In genomic region chr6:142363019-142363576, GRCm38 (mm10) we compare ENCODE assay signal across 10 mouse cellular contexts. TPM values are rescaled to one million over a fixed set of nuclear protein-coding genes. Genes with fewer than 3 reads are reported as not detected.
DNase-seq lines count a peak whose midpoint lies in the region; ATAC-seq and TF ChIP-seq lines count a peak whose summit lies in the region.
"Had no signal": no experiment of that assay in that cellular context is flagged by ENCODE, and none has a peak within 500 bp of the region (broad histone marks: within the 10 kb centered on the region; RNA-seq: fewer than 3 reads in every experiment).

No protein-coding gene starts in this region.

- TF ChIP-seq CTCF in stomach, postnatal 0 days (IDR thresholded peaks at IDR 0.05; ENCODE audit: low read depth), result peak; percentile 62

- H3K9me3 ChIP-seq in hindbrain, embryonic 14.5 days (ENCODE audit: control insufficient read depth, low read length), result no peaks in the 10 kb centered on the region
- no peaks in the 10 kb centered on the region for H3K9me3 ChIP-seq in hindbrain, embryonic 13.5 days
- H3K9me3 ChIP-seq in intestine, embryonic 15.5 days, result no peaks in the 10 kb centered on the region
- no peaks in the 10 kb centered on the region for H3K9me3 ChIP-seq in stomach, postnatal 0 days (ENCODE audit: control insufficient read depth, low read length)
- H3K9me3 ChIP-seq: embryonic facial prominence, embryonic 13.5 days had no signal

- no peak overlapping the region for H3K27ac ChIP-seq in hindbrain, embryonic 14.5 days
- H3K27ac ChIP-seq in hindbrain, embryonic 13.5 days, result no peak overlapping the region
- no peak overlapping the region for H3K27ac ChIP-seq in intestine, embryonic 15.5 days
- no peak overlapping the region for H3K27ac ChIP-seq in stomach, postnatal 0 days (replicated peaks)
- H3K27ac ChIP-seq: embryonic facial prominence, embryonic 13.5 days had no signal

- H3K4me3 ChIP-seq in hindbrain, embryonic 14.5 days (replicated peaks; ENCODE audit: low read length), result no peak overlapping the region
- H3K4me3 ChIP-seq in hindbrain, embryonic 13.5 days, result no peak overlapping the region
- H3K4me3 ChIP-seq in intestine, embryonic 15.5 days (replicated peaks), result no peak overlapping the region
- H3K4me3 ChIP-seq in stomach, postnatal 0 days (ENCODE audit: low read depth, low read length), result no peak overlapping the region
- H3K4me3 ChIP-seq: embryonic facial prominence, embryonic 13.5 days had no signal

- H3K27me3 ChIP-seq in hindbrain, embryonic 14.5 days (ENCODE audit: control insufficient read depth, insufficient read depth, low read length), result no peaks in the 10 kb centered on the region
- no peaks in the 10 kb centered on the region for H3K27me3 ChIP-seq in hindbrain, embryonic 13.5 days
- no peaks in the 10 kb centered on the region for H3K27me3 ChIP-seq in intestine, embryonic 15.5 days (replicated peaks)
- no peaks in the 10 kb centered on the region for H3K27me3 ChIP-seq in stomach, postnatal 0 days (ENCODE audit: control insufficient read depth, insufficient read depth, low read length)
- H3K27me3 ChIP-seq: embryonic facial prominence, embryonic 13.5 days had no signal

- 73% methylated on average over 9 of the region's 9 CpGs for WGBS in hindbrain, embryonic 14.5 days
- 79% methylated on average over 9 of the region's 9 CpGs for WGBS in hindbrain, embryonic 13.5 days
- 67% methylated on average over 9 of the region's 9 CpGs for WGBS in intestine, embryonic 15.5 days
- WGBS in stomach, postnatal 0 days, result 65% methylated on average over 9 of the region's 9 CpGs

- no peak for ATAC-seq in hindbrain, embryonic 14.5 days (ENCODE audit: low FRiP score)
- no peak for ATAC-seq in hindbrain, embryonic 13.5 days (ENCODE audit: low FRiP score)
- ATAC-seq in intestine, embryonic 15.5 days, result peak; percentile 51
- ATAC-seq in stomach, postnatal 0 days (ENCODE audit: low FRiP score, low TSS enrichment), result peak; percentile 46; the same call in 1 of the 2 replicates

- H3K4me2 ChIP-seq in hindbrain, embryonic 14.5 days (replicated peaks), result no peak overlapping the region
- no peak overlapping the region for H3K4me2 ChIP-seq in hindbrain, embryonic 13.5 days
- H3K4me2 ChIP-seq in intestine, embryonic 15.5 days (replicated peaks), result no peak overlapping the region
- no peak overlapping the region for H3K4me2 ChIP-seq in stomach, postnatal 0 days (replicated peaks; ENCODE audit: low read depth)
- H3K4me2 ChIP-seq: embryonic facial prominence, embryonic 13.5 days had no signal

- no peak overlapping the region for H3K9ac ChIP-seq in hindbrain, embryonic 14.5 days
- H3K9ac ChIP-seq in hindbrain, embryonic 13.5 days, result no peak overlapping the region
- H3K9ac ChIP-seq in intestine, embryonic 15.5 days, result no peak overlapping the region
- no peak overlapping the region for H3K9ac ChIP-seq in stomach, postnatal 0 days (ENCODE audit: low read length)
- H3K9ac ChIP-seq: embryonic facial prominence, embryonic 13.5 days had no signal

- H3K36me3 ChIP-seq in hindbrain, embryonic 14.5 days (replicated peaks; ENCODE audit: control insufficient read depth, insufficient read depth), result peaks cover 96% of the 10 kb centered on the region
- H3K36me3 ChIP-seq in hindbrain, embryonic 13.5 days, result peaks cover 89% of the 10 kb centered on the region
- peaks cover 14% of the 10 kb centered on the region for H3K36me3 ChIP-seq in intestine, embryonic 15.5 days
- H3K36me3 ChIP-seq in stomach, postnatal 0 days (ENCODE audit: control insufficient read depth, insufficient read depth, low read length), result peaks cover 21% of the 10 kb centered on the region; the same call in 1 of the 2 replicates

- no peak for TF ChIP-seq EP300 in stomach, postnatal 0 days (optimal IDR thresholded peaks at IDR 0.05)

- no peaks in the 10 kb centered on the region for H3K4me1 ChIP-seq in hindbrain, embryonic 14.5 days (replicated peaks; ENCODE audit: control insufficient read depth, insufficient read depth, low read length)
- no peaks in the 10 kb centered on the region for H3K4me1 ChIP-seq in hindbrain, embryonic 13.5 days (replicated peaks)
- H3K4me1 ChIP-seq in intestine, embryonic 15.5 days (replicated peaks), result no peaks in the 10 kb centered on the region
- no peaks in the 10 kb centered on the region for H3K4me1 ChIP-seq in stomach, postnatal 0 days (replicated peaks; ENCODE audit: control insufficient read depth, insufficient read depth)
- H3K4me1 ChIP-seq: embryonic facial prominence, embryonic 13.5 days had no signal

- peak; percentile 27 for DNase-seq in hindbrain, embryonic 14.5 days (ENCODE audit: low spot score)
- DNase-seq in thymus, postnatal 0 days (ENCODE audit: low spot score), result peak; percentile 12
- no peak for DNase-seq in thymus, adult 18-20 months
- peak; percentile 23 for DNase-seq in stomach, postnatal 0 days (ENCODE audit: low spot score)
- DNase-seq in urinary bladder, postnatal 10 days (ENCODE audit: low spot score), result no peak
- no peak for DNase-seq in right cerebral cortex, postnatal 10 days (ENCODE audit: low spot score in 2 of 2)

RNA-seq across cellular contexts. Expression of gene Pyroxd1, which starts 17.6 kb away (rescaled TPM):
- 20.3 and 21.1 TPM in 2 replicates for polyA plus RNA-seq in hindbrain, embryonic 14.5 days (2014; fragmentation: Nextera tagmentation; extraction: Ambion mirVana)
- polyA plus RNA-seq in hindbrain, embryonic 13.5 days (2015; fragmentation: Nextera tagmentation; extraction: Ambion mirVana), result 23.9 and 25.8 TPM in 2 replicates
- 20.4 and 22.6 TPM in 2 replicates for polyA plus RNA-seq in thymus, postnatal 0 days (2015; fragmentation: Nextera tagmentation; extraction: Ambion mirVana)
- polyA plus RNA-seq in intestine, embryonic 15.5 days (2015; fragmentation: Nextera tagmentation; extraction: Ambion mirVana), result 14.1 and 15.8 TPM in 2 replicates
- 24.5 and 24.7 TPM in 2 replicates for polyA plus RNA-seq in stomach, postnatal 0 days (2015; fragmentation: Nextera tagmentation; extraction: Ambion mirVana)

RNA-seq across cellular contexts. Expression of gene Recql, which starts 23.8 kb away (rescaled TPM):
- polyA plus RNA-seq in hindbrain, embryonic 14.5 days (2014; fragmentation: Nextera tagmentation; extraction: Ambion mirVana), result 27.2 and 28.4 TPM in 2 replicates
- 28.1 and 29.3 TPM in 2 replicates for polyA plus RNA-seq in hindbrain, embryonic 13.5 days (2015; fragmentation: Nextera tagmentation; extraction: Ambion mirVana)
- 44.4 and 48.7 TPM in 2 replicates for polyA plus RNA-seq in thymus, postnatal 0 days (2015; fragmentation: Nextera tagmentation; extraction: Ambion mirVana)
- polyA plus RNA-seq in intestine, embryonic 15.5 days (2015; fragmentation: Nextera tagmentation; extraction: Ambion mirVana), result 17.5 and 23.2 TPM in 2 replicates
- polyA plus RNA-seq in stomach, postnatal 0 days (2015; fragmentation: Nextera tagmentation; extraction: Ambion mirVana), result 11.7 TPM in 2 replicates

RNA-seq across cellular contexts. Expression of gene Golt1b, which starts 23.9 kb away (rescaled TPM):
- 82.7 and 84.3 TPM in 2 replicates for polyA plus RNA-seq in hindbrain, embryonic 14.5 days (2014; fragmentation: Nextera tagmentation; extraction: Ambion mirVana)
- polyA plus RNA-seq in hindbrain, embryonic 13.5 days (2015; fragmentation: Nextera tagmentation; extraction: Ambion mirVana), result 83.2 and 88.5 TPM in 2 replicates
- polyA plus RNA-seq in thymus, postnatal 0 days (2015; fragmentation: Nextera tagmentation; extraction: Ambion mirVana), result 69.2 and 71.7 TPM in 2 replicates
- 67.4 and 81.8 TPM in 2 replicates for polyA plus RNA-seq in intestine, embryonic 15.5 days (2015; fragmentation: Nextera tagmentation; extraction: Ambion mirVana)
- 62.2 and 68.5 TPM in 2 replicates for polyA plus RNA-seq in stomach, postnatal 0 days (2015; fragmentation: Nextera tagmentation; extraction: Ambion mirVana)

RNA-seq across cellular contexts. Expression of gene Slco1a5, which starts 40.3 kb away (rescaled TPM):
- 0.40 and 0.75 TPM in 2 replicates for polyA plus RNA-seq in hindbrain, embryonic 14.5 days (2014; fragmentation: Nextera tagmentation; extraction: Ambion mirVana)
- 0.34 and 0.36 TPM in 2 replicates for polyA plus RNA-seq in hindbrain, embryonic 13.5 days (2015; fragmentation: Nextera tagmentation; extraction: Ambion mirVana)
- polyA plus RNA-seq in thymus, postnatal 0 days (2015; fragmentation: Nextera tagmentation; extraction: Ambion mirVana), result 0.54 and 0.65 TPM in 2 replicates
- polyA plus RNA-seq in intestine, embryonic 15.5 days (2015; fragmentation: Nextera tagmentation; extraction: Ambion mirVana), result not detected in 2 replicates
- polyA plus RNA-seq in stomach, postnatal 0 days (2015; fragmentation: Nextera tagmentation; extraction: Ambion mirVana), result 1.4 and 1.6 TPM in 2 replicates
- polyA plus RNA-seq: embryonic facial prominence, embryonic 13.5 days; heart, embryonic 14.5 days had no signal

RNA-seq across cellular contexts. Expression of gene Spx, which starts 50.1 kb away (rescaled TPM):
- 1.7 and 3.2 TPM in 2 replicates for polyA plus RNA-seq in hindbrain, embryonic 14.5 days (2014; fragmentation: Nextera tagmentation; extraction: Ambion mirVana)
- 3.6 and 9.5 TPM in 2 replicates for polyA plus RNA-seq in hindbrain, embryonic 13.5 days (2015; fragmentation: Nextera tagmentation; extraction: Ambion mirVana)
- polyA plus RNA-seq in thymus, postnatal 0 days (2015; fragmentation: Nextera tagmentation; extraction: Ambion mirVana), result 0.22 and 0.24 TPM in 2 replicates
- polyA plus RNA-seq in intestine, embryonic 15.5 days (2015; fragmentation: Nextera tagmentation; extraction: Ambion mirVana), result 0.25 and 0.27 TPM in 2 replicates
- 0.49 and 0.64 TPM in 2 replicates for polyA plus RNA-seq in stomach, postnatal 0 days (2015; fragmentation: Nextera tagmentation; extraction: Ambion mirVana)
- polyA plus RNA-seq: heart, embryonic 14.5 days had no signal

Comparison
In these comparisons a context has a peak if more than half of its experiments do, and no peak if none do; other contexts are left out.
1. DNase-seq: peak in hindbrain, embryonic 14.5 days (single experiment), thymus, postnatal 0 days (single experiment) and stomach, postnatal 0 days (single experiment); none in thymus, adult 18-20 months (0 of 2), urinary bladder, postnatal 10 days (single experiment) and right cerebral cortex, postnatal 10 days (0 of 2).
2. ATAC-seq: peak in intestine, embryonic 15.5 days (single experiment) and stomach, postnatal 0 days (single experiment); none in hindbrain, embryonic 14.5 days (single experiment) and hindbrain, embryonic 13.5 days (single experiment).